Mouse (Mus musculus) kidney, postnatal 0 days (tissue): Measurements from ENCODE around the gene Gch1. TPM values are rescaled to one million over a fixed set of nuclear protein-coding genes. Genes with fewer than 3 reads are reported as not detected.

Source experiments
- ATAC-seq: fragments of 200-750 bp; cut with Nextera tagmentation; replicated peaks from 2 replicates; pipeline ENCODE4 v1.8.0; 2017; ENCODE audit warnings: low read depth, moderate number of reproducible peaks, moderate TSS enrichment, moderate library complexity; ENCODE audit not compliant: low FRiP score
- DNase-seq: peaks from one replicate; pipeline ENCODE4 v3.0.0-alpha.2; 2016; ENCODE audit warnings: low spot score
- H3K27ac ChIP-seq: fragments of 300-500 bp; sonication (generic); 2 replicates; pipeline ENCODE4 v1.5.1; 2014; ENCODE audit warnings: mild to moderate bottlenecking
- H3K27me3 ChIP-seq: fragments of 300-500 bp; sonication (generic); 2 replicates; pipeline ENCODE4 v1.6.1; 2014; ENCODE audit warnings: low read length, mixed read lengths; ENCODE audit not compliant: insufficient read depth
- H3K36me3 ChIP-seq: fragments of 300-500 bp; sonication (generic); 2 replicates; pipeline ENCODE4 v1.6.1; 2014; ENCODE audit warnings: low read length, mixed read lengths; ENCODE audit not compliant: insufficient read depth
- H3K4me1 ChIP-seq: fragments of 300-500 bp; sonication (generic); replicated peaks from 2 replicates; pipeline ENCODE4 v1.6.1; 2014; ENCODE audit warnings: antibody characterized with exemption, low read length, mixed read lengths; ENCODE audit not compliant: insufficient read depth
- H3K4me2 ChIP-seq: fragments of 300-500 bp; sonication (generic); 2 replicates; pipeline ENCODE4 v1.6.1; 2014; ENCODE audit warnings: mild to moderate bottlenecking, low read length, moderate library complexity, mixed read lengths
- H3K4me3 ChIP-seq: fragments of 300-500 bp; sonication (generic); replicated peaks from 2 replicates; pipeline ENCODE4 v1.5.1; 2014; ENCODE audit warnings: low read depth, low read length
- H3K9ac ChIP-seq: fragments of 300-500 bp; sonication (generic); 2 replicates; pipeline ENCODE4 v1.6.1; 2014; ENCODE audit warnings: low read depth, low read length
- H3K9me3 ChIP-seq: fragments of 300-500 bp; sonication (generic); replicated peaks from 2 replicates; pipeline ENCODE4 v1.6.1; 2016; ENCODE audit warnings: low read length, inconsistent platforms, mixed read lengths
- CTCF ChIP-seq: IDR thresholded peaks from 2 replicates; pipeline ENCODE4 v1.5.1; 2016; ENCODE audit warnings: antibody characterized with exemption, low read depth, mild to moderate bottlenecking, moderate library complexity
- WGBS: fragments of 180-500 bp; shearing (Covaris S2); extraction: QIAGEN DNeasy Blood & Tissue Kit; methylation state at CpG from one replicate; pipeline ENCODE4 v1.1.7; 2014; 5-methylcytosine and 5-hydroxymethylcytosine counted together
- polyA plus RNA-seq: library from polyadenylated mRNA; unstranded; fragments of >200 nt; fragmentation: Nextera tagmentation; extraction: Ambion mirVana; gene quantifications from 2 replicates; pipeline ENCODE4 v1.2.1, GENCODE M21; 2015

Gch1 gene
- polyA plus RNA-seq, 1 experiment from 2014 or later: 2.2 TPM

DNA sequence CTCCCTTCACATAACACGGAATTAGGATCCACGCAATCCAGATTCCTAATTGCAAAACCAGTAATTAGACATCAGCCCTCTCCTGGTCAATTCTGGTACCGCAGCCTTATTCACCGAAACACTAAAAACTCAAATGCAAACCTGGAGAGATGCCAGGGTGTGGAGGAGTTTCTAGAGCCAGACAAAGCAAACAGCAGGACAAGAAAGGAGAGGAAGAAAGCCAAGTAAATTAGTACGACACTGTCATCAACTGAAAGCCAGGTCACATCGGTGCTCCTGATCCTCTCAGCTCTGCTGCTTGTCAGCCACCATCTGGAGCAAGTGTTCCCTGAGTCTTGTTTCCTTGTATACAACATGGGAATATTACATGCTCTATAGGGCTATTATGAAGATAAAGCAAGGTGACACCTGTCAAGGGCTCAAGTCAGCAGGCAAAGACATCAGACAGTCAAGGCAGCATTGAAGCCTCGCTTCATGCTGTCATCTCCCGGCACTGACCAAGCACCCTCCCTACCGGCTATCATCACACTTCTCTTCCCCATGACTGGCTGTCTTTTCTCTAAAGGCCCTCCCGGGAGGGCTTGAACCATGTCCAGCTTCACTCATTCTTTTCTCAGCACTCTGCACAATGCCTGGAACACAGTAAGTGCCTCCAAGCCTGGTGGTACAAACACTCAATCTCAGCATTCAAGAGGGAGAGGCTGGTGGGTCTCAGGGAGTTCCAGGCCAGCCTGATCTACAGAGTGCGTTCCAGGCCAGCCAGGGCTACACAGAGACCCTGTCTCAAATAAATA is 7.5 kb downstream of the Gch1 start:
- ATAC-seq (no peak), DNase-seq (peak; percentile 74)
- H3K4me1 ChIP-seq: no peaks in the 10 kb centered on the region
- TF ChIP-seq CTCF: peak; percentile 59
- no peak overlapping the region for H3K4me2 ChIP-seq
- 52% methylated on average over 11 of the region's 11 CpGs for WGBS
- H3K4me3 ChIP-seq: no peak overlapping the region
- no peak overlapping the region for H3K27ac ChIP-seq
- H3K9me3 ChIP-seq: no peaks in the 10 kb centered on the region
- H3K9ac ChIP-seq: no peak overlapping the region
- no peaks in the 10 kb centered on the region for H3K36me3 ChIP-seq
- no peaks in the 10 kb centered on the region for H3K27me3 ChIP-seq

DNA sequence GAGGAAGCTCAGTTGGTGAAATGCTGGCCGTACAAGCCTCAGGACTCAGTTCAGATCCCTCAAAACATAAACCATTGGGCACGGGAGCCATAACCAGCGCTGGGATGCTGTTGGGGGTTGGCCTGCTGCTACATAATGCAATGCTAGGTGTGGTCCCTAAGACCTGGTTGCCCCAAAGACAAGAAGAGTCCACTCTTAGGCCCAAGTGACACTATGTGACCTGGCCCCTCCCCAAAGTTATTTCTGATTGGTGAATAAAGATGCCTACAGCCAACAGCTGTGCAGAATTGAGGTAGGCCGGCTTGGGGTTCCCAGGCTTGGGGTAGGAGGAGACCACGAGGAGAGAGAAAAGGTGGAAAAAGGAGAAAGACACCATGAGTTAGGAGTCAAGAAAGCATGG is 10.4 kb downstream of the Gch1 start:
- whole genome bisulfite sequencing: 87% methylated on average over 5 of the region's 5 CpGs

GRCm38 (mm10) chr14:47177846-47178414 is 11.3 kb downstream of the Gch1 start:
- ATAC-seq (no peak), DNase-seq (no peak)
- TF ChIP-seq CTCF: no peak
- no peaks in the 10 kb centered on the region for H3K27me3 ChIP-seq
- H3K27ac ChIP-seq: no peak overlapping the region
- H3K9ac ChIP-seq: no peak overlapping the region
- H3K36me3 ChIP-seq: no peaks in the 10 kb centered on the region
- no peak overlapping the region for H3K4me2 ChIP-seq
- no peaks in the 10 kb centered on the region for H3K9me3 ChIP-seq
- no peak overlapping the region for H3K4me3 ChIP-seq
- H3K4me1 ChIP-seq: no peaks in the 10 kb centered on the region
- 44% methylated on average over 13 of the region's 13 CpGs for WGBS

More for the DNA sequence above, 10.4 kb downstream of the Gch1 start:
- no peaks in the 10 kb centered on the region for H3K27me3 ChIP-seq
- H3K9ac ChIP-seq: no peak overlapping the region
- H3K4me2 ChIP-seq: no peak overlapping the region
- no peaks in the 10 kb centered on the region for H3K4me1 ChIP-seq
- H3K9me3 ChIP-seq: no peaks in the 10 kb centered on the region
- TF ChIP-seq CTCF: no peak
- H3K27ac ChIP-seq: no peak overlapping the region
- no peaks in the 10 kb centered on the region for H3K36me3 ChIP-seq
- no peak overlapping the region for H3K4me3 ChIP-seq
- ATAC-seq (no peak), DNase-seq (no peak)

DNA sequence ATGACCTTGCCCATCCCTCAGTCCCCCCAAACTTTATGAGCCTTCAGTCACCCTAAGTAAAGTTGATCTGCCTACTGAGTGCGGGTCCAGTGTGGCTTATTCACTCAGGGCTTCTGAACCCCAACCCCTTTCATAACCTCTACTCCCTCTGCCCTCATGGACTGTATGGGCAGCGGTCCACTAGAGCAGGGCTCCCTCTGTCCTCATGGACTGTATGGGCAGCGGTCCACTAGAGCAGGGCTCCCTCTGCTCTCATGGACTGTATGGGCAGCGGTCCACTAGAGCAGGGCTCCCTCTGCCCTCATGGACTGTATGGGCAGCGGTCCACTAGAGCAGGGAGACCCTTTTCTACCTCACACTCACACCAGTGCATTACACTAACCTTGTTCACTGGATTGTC is 13.0 kb downstream of the Gch1 start:
- no peaks in the 10 kb centered on the region for H3K4me1 ChIP-seq
- no peak overlapping the region for H3K4me3 ChIP-seq
- TF ChIP-seq CTCF: no peak
- H3K4me2 ChIP-seq: no peak overlapping the region
- H3K9ac ChIP-seq: no peak overlapping the region
- H3K27me3 ChIP-seq: no peaks in the 10 kb centered on the region
- H3K36me3 ChIP-seq: no peaks in the 10 kb centered on the region
- ATAC-seq: no peak
- 90% methylated on average over 5 of the region's 5 CpGs for WGBS
- H3K9me3 ChIP-seq: no peaks in the 10 kb centered on the region
- H3K27ac ChIP-seq: no peak overlapping the region
- DNase-seq: no peak

DNA sequence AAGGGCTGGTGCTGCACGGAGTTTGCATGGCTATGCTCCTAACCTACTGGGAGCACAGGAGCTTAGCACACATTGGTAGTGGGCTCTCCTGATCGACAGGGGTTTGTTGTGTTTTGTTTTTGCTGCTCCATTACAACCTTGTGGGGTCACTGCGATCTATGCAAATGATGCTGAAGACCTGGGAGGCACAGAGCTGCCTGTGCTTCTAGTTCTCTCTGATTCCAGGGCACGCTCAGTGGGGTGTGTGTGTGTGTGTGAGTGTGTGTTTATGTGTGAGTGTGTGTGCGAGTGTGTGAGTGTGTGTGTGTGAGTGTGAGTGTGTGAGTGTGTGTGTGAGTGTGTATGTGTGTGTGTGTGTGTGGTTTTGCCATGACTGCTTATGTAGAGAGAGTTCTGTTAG is 14.1 kb downstream of the Gch1 start:
- no peak overlapping the region for H3K27ac ChIP-seq
- no peaks in the 10 kb centered on the region for H3K9me3 ChIP-seq
- H3K27me3 ChIP-seq: no peaks in the 10 kb centered on the region
- H3K4me1 ChIP-seq: no peaks in the 10 kb centered on the region
- H3K36me3 ChIP-seq: no peaks in the 10 kb centered on the region
- H3K4me3 ChIP-seq: no peak overlapping the region
- no peak for TF ChIP-seq CTCF
- no peak for DNase-seq
- ATAC-seq: no peak
- H3K4me2 ChIP-seq: no peak overlapping the region
- no peak overlapping the region for H3K9ac ChIP-seq
- WGBS: 78% methylated on average over 5 of the region's 5 CpGs

GRCm38 (mm10) chr14:47172073-47172472 is 17.1 kb downstream of the Gch1 start:
- Histone ChIP-seq H3K4me1 (no peaks in the 10 kb centered on the region), H3K27ac (no peak overlapping the region), H3K9ac (no peak overlapping the region), H3K4me2 (no peak overlapping the region), H3K4me3 (no peak overlapping the region), H3K9me3 (no peaks in the 10 kb centered on the region), H3K36me3 (no peaks in the 10 kb centered on the region), H3K27me3 (no peaks in the 10 kb centered on the region)
- ATAC-seq (no peak), DNase-seq (no peak)
- 48% methylated on average over 5 of the region's 5 CpGs for WGBS
- no peak for TF ChIP-seq CTCF
